Mouse (Mus musculus) neural tube, embryonic 13.5 days (tissue): ENCODE measurements around the gene Vps51. TPM values are rescaled to one million over a fixed set of nuclear protein-coding genes. Genes with fewer than 3 reads are reported as not detected.
"Not testable (repeated sequence)": the region's sequence is repeated elsewhere in the genome, so short reads cannot be mapped to it uniquely, and the experiment has no call there.

ENCODE experiments used
- ATAC-seq: fragments of 200-750 bp; cut with Nextera tagmentation; 2 replicates; pipeline ENCODE4 v1.8.0; 2017; ENCODE audit warnings: low read depth, mild to moderate bottlenecking, moderate TSS enrichment, moderate library complexity
- H3K27ac ChIP-seq: fragments of 300-500 bp; sonication (generic); replicated peaks from 2 replicates; pipeline ENCODE4 v1.5.1; 2015; ENCODE audit warnings: moderate library complexity, mild to moderate bottlenecking, inconsistent platforms
- H3K27me3 ChIP-seq: fragments of 300-500 bp; sonication (generic); 2 replicates; pipeline ENCODE4 v1.6.1; 2015; ENCODE audit warnings: mild to moderate bottlenecking, inconsistent platforms
- H3K36me3 ChIP-seq: fragments of 300-500 bp; sonication (generic); 2 replicates; pipeline ENCODE4 v1.6.1; 2015; ENCODE audit warnings: mild to moderate bottlenecking, inconsistent platforms
- H3K4me1 ChIP-seq: fragments of 300-500 bp; sonication (generic); replicated peaks from 2 replicates; pipeline ENCODE4 v1.6.1; 2015; ENCODE audit warnings: inconsistent platforms
- H3K4me2 ChIP-seq: fragments of 300-500 bp; sonication (generic); 2 replicates; pipeline ENCODE4 v1.6.1; 2015; ENCODE audit warnings: inconsistent platforms, mild to moderate bottlenecking, moderate library complexity
- H3K4me3 ChIP-seq: fragments of 300-500 bp; sonication (generic); 2 replicates; pipeline ENCODE4 v1.5.1; 2015; ENCODE audit warnings: mild to moderate bottlenecking, inconsistent platforms
- H3K9ac ChIP-seq: fragments of 300-500 bp; sonication (generic); 2 replicates; pipeline ENCODE4 v1.6.1; 2015; ENCODE audit warnings: moderate library complexity, mild to moderate bottlenecking, inconsistent platforms
- H3K9me3 ChIP-seq: fragments of 300-500 bp; sonication (generic); 2 replicates; pipeline ENCODE4 v1.6.1; 2016; ENCODE audit warnings: inconsistent platforms
- WGBS: fragments of 180-500 bp; shearing (Covaris S2); methylation state at CpG from one replicate; pipeline ENCODE4 v1.1.7; 2015; 5-methylcytosine and 5-hydroxymethylcytosine counted together
- polyA plus RNA-seq: library from polyadenylated mRNA; unstranded; fragments of >200 nt; fragmentation: Nextera tagmentation; extraction: Ambion mirVana; gene quantifications from 2 replicates; pipeline ENCODE4 v1.2.1, GENCODE M21; 2015

Vps51 gene
- polyA plus RNA-seq, 1 experiment from 2014 or later, result 74.2 TPM

DNA sequence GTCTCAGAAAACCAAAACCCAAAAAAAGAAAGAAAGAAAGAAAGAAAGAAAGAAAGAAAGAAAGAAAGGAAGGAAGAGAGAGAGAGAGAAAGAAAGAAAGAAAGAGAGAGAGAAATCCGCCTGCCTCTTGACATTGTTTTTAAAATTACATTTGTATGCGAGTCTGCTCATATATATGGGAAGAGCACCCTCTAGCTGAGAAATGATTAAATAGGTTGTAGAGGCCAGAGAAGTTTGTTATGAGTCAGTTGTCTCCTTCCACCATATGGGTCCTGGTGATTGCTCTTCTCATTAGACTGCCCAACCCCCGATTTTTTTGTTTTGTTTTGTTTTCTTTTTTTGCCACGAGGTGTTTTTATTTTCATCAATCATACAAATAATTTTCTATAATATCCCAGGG is 32.9 kb downstream of the Vps51 start:
- 70% methylated on average over 4 of the region's 4 CpGs for WGBS
- not testable (repeated sequence) for H3K4me2 ChIP-seq

GRCm38 (mm10) chr19:6042293-6042692 is 34.7 kb downstream of the Vps51 start:
- H3K4me2 ChIP-seq, result no peak overlapping the region
- H3K9me3 ChIP-seq, result no peaks in the 10 kb centered on the region
- no peaks in the 10 kb centered on the region for H3K36me3 ChIP-seq
- H3K27me3 ChIP-seq, result no peaks in the 10 kb centered on the region
- no peak overlapping the region for H3K4me3 ChIP-seq
- WGBS, result 77% methylated on average over 9 of the region's 9 CpGs
- ATAC-seq, result no peak
- peak overlapping the region; percentile 45 for H3K9ac ChIP-seq
- peaks cover 20% of the 10 kb centered on the region for H3K4me1 ChIP-seq
- H3K27ac ChIP-seq, result no peak overlapping the region; the same call in 1 of the 2 replicates

More for the DNA sequence above, 32.9 kb downstream of the Vps51 start:
- H3K36me3 ChIP-seq, result peaks cover 12% of the 10 kb centered on the region
- not testable (repeated sequence) for H3K9ac ChIP-seq, H3K9me3 ChIP-seq, ATAC-seq, H3K27me3 ChIP-seq, H3K4me3 ChIP-seq, H3K27ac ChIP-seq
- peaks cover 36% of the 10 kb centered on the region for H3K4me1 ChIP-seq

DNA sequence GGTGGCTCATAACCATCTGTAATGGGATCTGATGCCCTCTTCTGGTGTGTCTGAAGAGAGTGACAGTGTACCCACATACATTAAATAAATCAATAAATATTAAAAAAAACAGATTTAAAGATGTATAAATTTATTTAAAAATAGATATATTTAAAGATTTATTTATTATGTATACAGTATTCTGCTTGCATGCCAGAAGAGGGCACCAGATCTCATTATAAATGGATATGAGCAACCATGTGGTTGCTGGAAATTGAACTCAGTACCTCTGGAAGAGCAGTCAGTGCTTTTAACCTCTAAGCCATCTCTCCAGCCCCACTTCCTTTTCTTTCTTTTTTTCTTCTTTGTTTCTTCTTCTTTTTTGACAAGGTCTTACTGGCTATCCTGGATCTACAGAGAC is 37.0 kb downstream of the Vps51 start:
- Histone ChIP-seq H3K9me3 (no peaks in the 10 kb centered on the region), H3K27ac (no peak overlapping the region), H3K4me1 (peaks cover 12% of the 10 kb centered on the region), H3K4me3 (no peak overlapping the region), H3K36me3 (no peaks in the 10 kb centered on the region), H3K4me2 (no peak overlapping the region), H3K27me3 (no peaks in the 10 kb centered on the region), H3K9ac (no peak overlapping the region)
- no peak for ATAC-seq

- 79% methylated on average over 7 of the region's 7 CpGs for WGBS
- no peak for ATAC-seq
- H3K9me3 ChIP-seq, result no peaks in the 10 kb centered on the region
- H3K4me3 ChIP-seq, result no peak overlapping the region
- no peaks in the 10 kb centered on the region for H3K36me3 ChIP-seq
- no peak overlapping the region for H3K9ac ChIP-seq
- H3K4me1 ChIP-seq, result peaks cover 9% of the 10 kb centered on the region; the same call in 1 of the 2 replicates
- no peaks in the 10 kb centered on the region for H3K27me3 ChIP-seq
- no peak overlapping the region for H3K4me2 ChIP-seq
- H3K27ac ChIP-seq, result no peak overlapping the region
Observed at GRCm38 (mm10) chr19:6038326-6038725, 38.7 kb downstream of the Vps51 start.

- Histone ChIP-seq H3K27ac (no peak overlapping the region), H3K9me3 (no peaks in the 10 kb centered on the region)
Observed at GRCm38 (mm10) chr19:6037695-6038094, 39.3 kb downstream of the Vps51 start.

DNA sequence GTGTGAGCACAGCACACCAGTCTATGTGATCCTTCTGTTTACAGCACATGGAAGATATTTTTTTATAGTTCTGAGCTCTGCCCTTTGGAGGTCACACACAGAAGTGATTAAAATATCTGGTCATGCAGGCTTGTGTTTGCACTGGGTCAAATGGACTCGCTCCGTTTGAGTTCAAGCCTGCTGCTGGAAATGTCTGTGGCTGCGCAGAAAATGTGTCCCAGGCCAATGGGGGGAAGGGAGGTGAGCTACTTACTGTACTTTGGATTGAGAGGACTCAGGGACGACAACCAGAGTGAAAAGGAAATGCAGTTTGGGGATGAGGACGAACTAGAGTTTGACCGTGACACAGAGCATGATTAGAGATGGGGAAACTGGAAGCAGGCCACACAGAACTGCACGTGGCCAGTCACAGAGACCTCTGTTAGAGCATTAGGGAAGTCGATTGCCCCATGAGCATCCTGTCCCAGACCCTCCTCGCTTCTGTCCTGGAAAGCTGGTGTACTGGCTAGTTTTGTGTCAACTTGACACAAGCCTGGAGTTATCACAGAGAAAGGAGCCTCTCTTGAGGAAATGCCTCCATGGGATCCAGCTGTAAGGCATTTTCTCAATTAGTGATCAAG is 41.0 kb downstream of the Vps51 start:
- H3K4me1 ChIP-seq, result no peaks in the 10 kb centered on the region
- H3K4me3 ChIP-seq, result no peak overlapping the region
- WGBS, result 82% methylated on average over 9 of the region's 9 CpGs
- no peaks in the 10 kb centered on the region for H3K9me3 ChIP-seq
- H3K4me2 ChIP-seq, result no peak overlapping the region
- ATAC-seq, result no peak
- no peak overlapping the region for H3K27ac ChIP-seq
- no peak overlapping the region for H3K9ac ChIP-seq
- H3K27me3 ChIP-seq, result no peaks in the 10 kb centered on the region
- H3K36me3 ChIP-seq, result no peaks in the 10 kb centered on the region

More at GRCm38 (mm10) chr19:6037695-6038094, 39.3 kb downstream of the Vps51 start:
- ATAC-seq, result no peak
- no peak overlapping the region for H3K9ac ChIP-seq
- peaks cover 9% of the 10 kb centered on the region; the same call in 1 of the 2 replicates for H3K4me1 ChIP-seq
- no peak overlapping the region for H3K4me3 ChIP-seq
- no peaks in the 10 kb centered on the region for H3K36me3 ChIP-seq
- no peak overlapping the region for H3K4me2 ChIP-seq
- no peaks in the 10 kb centered on the region for H3K27me3 ChIP-seq

DNA sequence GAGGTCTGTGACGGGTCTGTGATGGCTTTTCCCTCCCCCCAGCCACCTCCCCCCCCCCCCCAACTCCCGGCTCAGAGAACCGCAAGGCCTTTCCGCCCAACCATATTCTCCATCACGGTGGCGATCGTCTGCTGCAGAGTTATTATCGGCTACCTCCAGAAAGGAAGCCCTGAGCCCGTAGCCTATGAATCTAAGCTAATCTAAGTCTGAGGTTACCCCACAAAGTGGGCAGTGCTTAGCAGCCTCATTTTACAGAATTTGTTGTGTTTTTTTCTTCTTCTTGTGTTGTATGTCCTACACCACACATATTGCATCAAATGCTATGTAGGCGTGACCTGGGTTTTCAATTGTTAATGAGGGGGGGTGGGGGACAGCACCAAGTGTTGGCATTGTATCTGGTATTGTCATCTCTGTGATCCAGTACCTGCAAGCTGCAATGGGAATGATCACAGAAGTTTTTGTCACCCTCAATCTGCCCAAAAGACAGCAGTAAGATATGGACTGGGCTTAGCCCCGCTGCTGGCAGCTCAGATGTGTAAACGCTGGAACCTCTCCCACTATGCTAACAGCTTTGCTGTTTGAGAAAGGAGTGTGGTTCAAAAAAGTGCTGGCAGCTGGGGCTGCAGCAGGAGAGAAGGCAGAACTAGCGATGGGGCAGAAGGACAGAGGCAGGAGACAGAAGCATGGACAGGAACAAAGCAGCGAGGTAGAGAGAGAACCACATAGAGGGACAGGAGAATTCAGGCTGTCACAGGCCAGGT is 46.3 kb downstream of the Vps51 start:
- no peak for ATAC-seq
- no peak overlapping the region for H3K9ac ChIP-seq
- H3K27ac ChIP-seq, result no peak overlapping the region
- H3K4me2 ChIP-seq, result no peak overlapping the region
- no peak overlapping the region for H3K4me3 ChIP-seq
- no peaks in the 10 kb centered on the region for H3K9me3 ChIP-seq
- no peaks in the 10 kb centered on the region for H3K27me3 ChIP-seq
- H3K36me3 ChIP-seq, result no peaks in the 10 kb centered on the region
- 79% methylated on average over 14 of the region's 14 CpGs for WGBS
- no peaks in the 10 kb centered on the region for H3K4me1 ChIP-seq

GRCm38 (mm10) chr19:6029426-6029825 is 47.6 kb downstream of the Vps51 start:
- Histone ChIP-seq H3K4me3 (no peak overlapping the region), H3K9me3 (no peaks in the 10 kb centered on the region), H3K4me1 (no peaks in the 10 kb centered on the region), H3K27me3 (no peaks in the 10 kb centered on the region), H3K4me2 (no peak overlapping the region), H3K27ac (no peak overlapping the region), H3K9ac (no peak overlapping the region), H3K36me3 (no peaks in the 10 kb centered on the region)
- 81% methylated on average over 9 of the region's 9 CpGs for WGBS
- ATAC-seq, result no peak

DNA sequence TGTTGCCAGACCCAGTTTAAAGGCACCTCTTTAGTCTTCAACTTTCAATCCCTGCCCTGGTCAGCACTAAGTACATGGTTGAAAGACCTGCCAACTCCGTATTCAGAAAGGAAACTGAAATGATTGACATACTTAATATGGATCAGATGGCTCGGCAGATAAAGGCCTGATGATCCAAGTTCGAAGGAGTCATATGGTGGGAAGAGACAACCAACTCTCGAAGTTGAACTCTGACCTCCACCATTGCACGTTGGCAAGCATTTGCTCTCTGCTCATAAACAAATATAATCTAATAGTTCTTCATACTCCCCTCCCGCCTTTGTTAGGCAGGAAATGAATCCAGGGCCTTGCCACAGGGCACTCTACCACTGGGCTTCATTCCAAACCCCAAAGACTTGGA is 48.0 kb downstream of the Vps51 start:
- no peak for ATAC-seq
- H3K9ac ChIP-seq, result no peak overlapping the region
- WGBS, result 86% methylated on average over 6 of the region's 6 CpGs

GRCm38 (mm10) chr19:6023930-6024329 is 53.1 kb downstream of the Vps51 start:
- no peaks in the 10 kb centered on the region for H3K4me1 ChIP-seq
- no peak for ATAC-seq
- no peak overlapping the region for H3K27ac ChIP-seq
- no peak overlapping the region; the same call in 1 of the 2 replicates for H3K9ac ChIP-seq
- no peaks in the 10 kb centered on the region for H3K9me3 ChIP-seq
- WGBS, result 85% methylated on average over 7 of the region's 7 CpGs
- H3K27me3 ChIP-seq, result no peaks in the 10 kb centered on the region
- no peak overlapping the region for H3K4me2 ChIP-seq
- H3K4me3 ChIP-seq, result no peak overlapping the region
- no peaks in the 10 kb centered on the region for H3K36me3 ChIP-seq

More for the DNA sequence above, 48.0 kb downstream of the Vps51 start:
- H3K9me3 ChIP-seq, result no peaks in the 10 kb centered on the region
- no peaks in the 10 kb centered on the region for H3K36me3 ChIP-seq
- H3K4me3 ChIP-seq, result no peak overlapping the region
- H3K4me2 ChIP-seq, result no peak overlapping the region
- H3K4me1 ChIP-seq, result no peaks in the 10 kb centered on the region
- no peaks in the 10 kb centered on the region for H3K27me3 ChIP-seq
- no peak overlapping the region for H3K27ac ChIP-seq

- H3K4me3 ChIP-seq, result no peak overlapping the region
- H3K4me2 ChIP-seq, result no peak overlapping the region
- H3K4me1 ChIP-seq, result no peaks in the 10 kb centered on the region
- H3K36me3 ChIP-seq, result no peaks in the 10 kb centered on the region
- no peak overlapping the region for H3K9ac ChIP-seq
- ATAC-seq, result no peak
- H3K27ac ChIP-seq, result no peak overlapping the region
- no peaks in the 10 kb centered on the region for H3K9me3 ChIP-seq
- H3K27me3 ChIP-seq, result no peaks in the 10 kb centered on the region
- 76% methylated on average over 8 of the region's 8 CpGs for WGBS
Observed at GRCm38 (mm10) chr19:6023059-6023458, 54.0 kb downstream of the Vps51 start.

- Histone ChIP-seq H3K4me1 (peaks cover 12% of the 10 kb centered on the region), H3K4me3 (no peak overlapping the region), H3K9me3 (no peaks in the 10 kb centered on the region), H3K9ac (no peak overlapping the region), H3K27ac (no peak overlapping the region), H3K36me3 (no peaks in the 10 kb centered on the region), H3K27me3 (peaks cover 25% of the 10 kb centered on the region), H3K4me2 (no peak overlapping the region)
- ATAC-seq, result no peak
- 59% methylated on average over 3 of the region's 3 CpGs for WGBS
Observed at GRCm38 (mm10) chr19:6020276-6020675, 56.8 kb downstream of the Vps51 start.
